Mouse (Mus musculus) limb, embryonic 14.5 days (tissue): ENCODE data around the gene Rhobtb1. TPM values are rescaled to one million over a fixed set of nuclear protein-coding genes. Genes with fewer than 3 reads are reported as not detected.

Source experiments
- ATAC-seq: fragments of 200-750 bp; cut with Nextera tagmentation; 2 replicates; pipeline ENCODE4 v1.8.0; 2017; ENCODE audit warnings: low read depth, moderate number of reproducible peaks, moderate TSS enrichment; ENCODE audit not compliant: low FRiP score
- DNase-seq: peaks from one replicate; pipeline ENCODE4 v3.0.0-alpha.2; 2015; ENCODE audit warnings: low spot score
- H3K27ac ChIP-seq: fragments of 300-500 bp; sonication (generic); replicated peaks from 2 replicates; pipeline ENCODE4 v1.5.1; 2014; ENCODE audit warnings: low read depth, mild to moderate bottlenecking, low read length, moderate library complexity, mixed read lengths
- H3K27me3 ChIP-seq: fragments of 300-500 bp; sonication (generic); 2 replicates; pipeline ENCODE4 v1.6.1; 2014; ENCODE audit warnings: low read length, mixed read lengths; ENCODE audit not compliant: control insufficient read depth, insufficient read depth
- H3K36me3 ChIP-seq: fragments of 300-500 bp; sonication (generic); 2 replicates; pipeline ENCODE4 v1.6.1; 2014; ENCODE audit warnings: mild to moderate bottlenecking, low read length, moderate library complexity, mixed read lengths; ENCODE audit not compliant: control insufficient read depth, insufficient read depth
- H3K4me1 ChIP-seq: fragments of 300-500 bp; sonication (generic); 2 replicates; pipeline ENCODE4 v1.6.1; 2014; ENCODE audit warnings: antibody characterized with exemption, low read length, mixed read lengths; ENCODE audit not compliant: control insufficient read depth, insufficient read depth
- H3K4me2 ChIP-seq: fragments of 300-500 bp; sonication (generic); replicated peaks from 2 replicates; pipeline ENCODE4 v1.6.1; 2014; ENCODE audit warnings: low read depth, mild to moderate bottlenecking, low read length, moderate library complexity; ENCODE audit not compliant: severe bottlenecking
- H3K4me3 ChIP-seq: fragments of 300-500 bp; sonication (generic); replicated peaks from 2 replicates; pipeline ENCODE4 v1.5.1; 2014; ENCODE audit warnings: low read length
- H3K9ac ChIP-seq: fragments of 300-500 bp; sonication (generic); 2 replicates; pipeline ENCODE4 v1.6.1; 2014; ENCODE audit warnings: mild to moderate bottlenecking, low read depth, low read length, moderate library complexity; ENCODE audit not compliant: severe bottlenecking
- H3K9me3 ChIP-seq: fragments of 300-500 bp; sonication (generic); 2 replicates; pipeline ENCODE4 v1.6.1; 2016; ENCODE audit warnings: low read length; ENCODE audit not compliant: control insufficient read depth
- POLR2A ChIP-seq: fragments of 200-500 bp; IDR thresholded peaks from 2 replicates; pipeline ENCODE4 v1.8.0; 2012; ENCODE audit warnings: inconsistent platforms, mild to moderate bottlenecking, moderate library complexity, borderline replicate concordance; ENCODE audit not compliant: insufficient read depth, insufficient read length; ENCODE audit errors: extremely low read depth
- WGBS: fragments of 180-500 bp; shearing (Covaris S2); extraction: QIAGEN DNeasy Blood & Tissue Kit; methylation state at CpG from one replicate; pipeline ENCODE4 v1.1.7; 2014; 5-methylcytosine and 5-hydroxymethylcytosine counted together
- polyA plus RNA-seq, 2 experiments: library from polyadenylated mRNA; depleted of rRNA in 1 of 2; stranded (reverse) in 1 of 2; unstranded in 1 of 2; fragments of >200 nt; fragmentation: Nextera tagmentation in 1 of 2; extraction: Ambion mirVana in 1 of 2; gene quantifications; 2 replicates each; pipeline versions ENCODE4 v1.2.1 to v1.2.3; 2012 to 2014

The Rhobtb1 gene
- polyA plus RNA-seq, 2 experiments: 17.5 to 35.0 TPM

DNA sequence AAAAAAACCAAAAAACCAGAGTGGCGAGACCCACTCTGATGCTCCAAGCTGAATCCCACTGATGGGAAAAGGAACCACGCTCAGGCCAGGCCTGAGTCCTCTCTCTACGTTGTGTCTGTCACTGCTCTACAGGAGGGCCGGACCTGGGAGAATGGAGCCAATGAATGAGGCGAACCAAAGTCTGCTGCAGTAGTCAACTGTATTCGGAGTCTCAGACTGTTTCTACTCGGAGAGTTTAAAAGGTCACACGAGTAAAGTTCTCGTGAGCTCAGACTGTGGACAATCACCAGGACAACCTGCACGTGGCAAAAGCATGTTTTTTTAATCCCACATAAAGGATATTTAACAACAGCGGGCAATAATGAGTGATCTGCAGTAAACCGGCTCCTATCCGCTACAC, 172.8 kb downstream of the Rhobtb1 start:
- no peak for TF ChIP-seq POLR2A
- WGBS: 56% methylated on average over 13 of the region's 13 CpGs
- Histone ChIP-seq H3K9ac (no peak overlapping the region), H3K36me3 (no peaks in the 10 kb centered on the region), H3K27ac (no peak overlapping the region), H3K27me3 (no peaks in the 10 kb centered on the region), H3K4me3 (no peak overlapping the region), H3K9me3 (0 out of 2 replicates have a peak, but pooled peaks cover under 1% of the 10 kb centered on the region), H3K4me2 (no peak overlapping the region), H3K4me1 (peaks cover 9% of the 10 kb centered on the region)
- ATAC-seq: no peak
- no peak for DNase-seq

DNA sequence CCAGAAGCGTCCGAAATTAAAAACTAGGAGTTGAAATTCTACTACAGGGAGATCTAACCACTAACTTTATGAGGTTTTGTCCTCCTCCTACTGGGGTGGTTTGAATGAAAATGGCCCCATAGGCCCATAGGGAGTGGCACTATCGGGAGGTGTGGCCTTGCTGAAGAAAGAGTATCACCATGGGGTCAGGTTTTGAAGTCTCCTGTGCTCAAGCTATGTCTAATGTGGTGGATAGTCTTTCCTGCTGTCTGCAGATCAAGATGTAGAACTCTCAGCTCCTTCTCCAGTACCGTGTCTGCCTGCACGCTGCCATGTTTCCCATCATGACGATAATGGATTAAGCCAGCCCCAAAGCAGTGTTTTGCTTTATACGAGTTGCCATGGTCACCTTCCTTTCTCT, 173.6 kb downstream of the Rhobtb1 start:
- H3K27me3 ChIP-seq: no peaks in the 10 kb centered on the region
- peaks cover 9% of the 10 kb centered on the region for H3K4me1 ChIP-seq
- no peak overlapping the region for H3K4me3 ChIP-seq
- no peaks in the 10 kb centered on the region for H3K9me3 ChIP-seq
- TF ChIP-seq POLR2A: no peak
- no peak overlapping the region for H3K9ac ChIP-seq
- WGBS: 89% methylated on average over 7 of the region's 7 CpGs
- H3K36me3 ChIP-seq: no peaks in the 10 kb centered on the region
- DNase-seq: no peak
- no peak overlapping the region for H3K27ac ChIP-seq
- ATAC-seq: no peak
- H3K4me2 ChIP-seq: no peak overlapping the region

DNA sequence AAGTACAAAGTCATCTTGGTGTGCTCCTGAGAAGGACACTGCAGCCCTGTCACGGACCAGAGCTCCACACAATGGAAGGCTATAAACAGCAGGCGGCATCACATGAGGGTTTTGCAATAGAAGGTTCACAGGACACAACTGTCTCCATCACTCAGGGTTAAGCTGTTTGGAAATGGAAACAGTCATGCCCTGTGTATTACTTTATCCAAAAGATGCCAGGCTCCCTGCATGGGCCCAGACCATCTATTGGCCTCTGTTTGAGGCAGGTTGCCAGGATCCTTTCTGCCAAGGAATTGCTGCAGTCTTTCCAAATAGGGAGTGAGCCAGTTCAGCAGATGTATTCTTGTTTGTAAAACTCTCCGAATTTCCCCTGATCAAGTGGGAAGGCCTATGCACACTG, 175.2 kb downstream of the Rhobtb1 start:
- no peaks in the 10 kb centered on the region for H3K9me3 ChIP-seq
- no peak overlapping the region for H3K4me2 ChIP-seq
- ATAC-seq: no peak
- peak; percentile 32 for DNase-seq
- no peak overlapping the region for H3K4me3 ChIP-seq
- no peak for TF ChIP-seq POLR2A
- H3K27ac ChIP-seq: no peak overlapping the region
- no peaks in the 10 kb centered on the region for H3K27me3 ChIP-seq
- no peaks in the 10 kb centered on the region for H3K36me3 ChIP-seq
- 80% methylated on average over 3 of the region's 3 CpGs for WGBS
- no peak overlapping the region for H3K9ac ChIP-seq
- H3K4me1 ChIP-seq: no peaks in the 10 kb centered on the region

DNA sequence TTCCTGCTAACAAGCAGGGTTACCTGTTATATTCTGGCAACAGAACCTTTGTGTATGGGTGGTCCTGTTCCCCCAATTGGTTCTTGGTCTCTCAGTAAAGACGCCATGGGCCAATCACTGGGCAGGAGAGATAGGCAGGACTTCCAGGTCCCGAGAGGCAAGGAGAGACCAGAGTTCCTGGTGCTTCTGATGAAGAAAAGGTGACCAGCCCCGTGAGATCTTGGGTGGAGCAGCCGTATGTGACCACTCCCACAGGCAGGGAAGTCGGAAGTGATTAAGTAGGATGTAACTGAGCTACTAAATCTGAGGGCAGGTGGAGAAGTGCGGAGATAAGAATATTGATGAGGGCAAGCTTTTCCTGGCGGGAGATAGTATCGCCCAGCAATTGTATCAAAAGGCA, 176.1 kb downstream of the Rhobtb1 start:
- ATAC-seq (no peak), DNase-seq (no peak)
- 60% methylated on average over 8 of the region's 8 CpGs for WGBS
- Histone ChIP-seq H3K4me2 (no peak overlapping the region), H3K9ac (no peak overlapping the region), H3K27me3 (no peaks in the 10 kb centered on the region), H3K4me1 (no peaks in the 10 kb centered on the region), H3K36me3 (no peaks in the 10 kb centered on the region), H3K27ac (no peak overlapping the region), H3K9me3 (no peaks in the 10 kb centered on the region), H3K4me3 (no peak overlapping the region)
- TF ChIP-seq POLR2A: no peak

DNA sequence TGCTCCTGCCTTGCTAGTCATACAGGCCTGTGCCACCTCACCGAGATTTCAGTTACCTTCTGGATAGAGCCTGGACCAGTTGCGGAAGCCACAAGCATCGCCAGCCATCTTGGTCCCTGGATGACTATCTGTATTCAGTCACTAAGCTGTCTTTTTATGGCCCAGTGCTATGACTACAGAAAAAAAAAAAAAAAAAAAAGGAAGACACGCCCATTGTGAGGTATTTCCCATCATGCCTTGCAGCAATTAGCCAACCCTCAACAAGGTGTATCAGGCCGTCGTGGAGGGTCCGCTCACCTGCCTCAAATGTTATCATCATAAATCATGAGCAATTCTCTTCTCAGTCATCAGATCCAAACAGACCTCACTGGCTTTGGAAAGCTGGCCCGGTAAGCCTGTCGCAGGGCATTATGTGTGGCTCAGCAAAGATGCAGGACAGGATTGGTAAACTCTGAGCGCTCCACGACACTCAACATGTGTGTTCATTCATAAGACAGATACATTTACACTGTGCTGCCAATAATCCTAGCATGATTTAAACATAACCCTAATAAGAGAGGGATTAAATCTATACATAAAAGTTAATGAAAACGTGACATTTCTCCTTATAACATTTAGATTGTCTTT, 176.9 kb downstream of the Rhobtb1 start:
- WGBS: 76% methylated on average over 12 of the region's 12 CpGs
- Histone ChIP-seq H3K4me1 (no peaks in the 10 kb centered on the region), H3K4me3 (no peak overlapping the region), H3K4me2 (no peak overlapping the region), H3K9me3 (no peaks in the 10 kb centered on the region), H3K36me3 (no peaks in the 10 kb centered on the region), H3K27ac (no peak overlapping the region), H3K9ac (no peak overlapping the region), H3K27me3 (no peaks in the 10 kb centered on the region)
- no peak for TF ChIP-seq POLR2A
- DNase-seq (no peak), ATAC-seq (no peak)

DNA sequence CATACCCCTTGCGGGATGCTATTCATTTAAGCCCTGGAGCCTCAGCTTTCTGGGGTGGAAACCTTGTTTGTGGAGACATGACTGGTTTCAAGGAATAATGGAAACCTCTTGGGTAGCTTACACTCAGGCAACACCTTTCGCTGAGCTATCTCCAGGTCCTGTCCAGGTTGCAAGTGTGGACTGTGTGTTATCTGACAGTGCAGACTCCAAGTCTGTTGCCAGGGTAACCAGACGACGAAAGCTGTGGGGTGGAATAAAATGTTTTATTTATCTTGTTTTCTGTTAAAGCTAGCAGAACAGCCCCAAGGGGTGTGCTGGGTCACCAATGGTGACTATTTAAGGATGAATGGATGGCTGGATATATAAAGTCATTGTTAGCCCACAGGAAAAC, 177.4 kb downstream of the Rhobtb1 start:
- H3K4me3 ChIP-seq: no peak overlapping the region
- ATAC-seq (no peak), DNase-seq (no peak)
- no peak overlapping the region for H3K27ac ChIP-seq
- no peaks in the 10 kb centered on the region for H3K27me3 ChIP-seq
- H3K36me3 ChIP-seq: no peaks in the 10 kb centered on the region
- TF ChIP-seq POLR2A: no peak
- WGBS: 74% methylated on average over 4 of the region's 4 CpGs
- no peaks in the 10 kb centered on the region for H3K4me1 ChIP-seq
- no peak overlapping the region for H3K9ac ChIP-seq
- no peaks in the 10 kb centered on the region for H3K9me3 ChIP-seq
- H3K4me2 ChIP-seq: no peak overlapping the region
